Mouse (Mus musculus): Measurements from ENCODE around the gene Sema5a.
A peak's percentile ranks its signal among the peaks of the same experiment; 100 is the strongest.

Sema5a gene

GRCm38 (mm10) chr15:32471480-32472050 lies 227.0 kb downstream of the Sema5a start:
- no peak for DNase-seq

- DNase-seq = no peak
These were observed 236.1 kb downstream of the Sema5a start for GRCm38 (mm10) chr15:32480747-32481146.

GRCm38 (mm10) chr15:32485064-32485964 lies 240.7 kb downstream of the Sema5a start:
- no peak for DNase-seq

GRCm38 (mm10) chr15:32487968-32488367 lies 243.4 kb downstream of the Sema5a start:
- no peak for DNase-seq

- DNase-seq = no peak
These were observed 249.6 kb downstream of the Sema5a start for GRCm38 (mm10) chr15:32494219-32494618.

- no peak for DNase-seq
These were observed 250.3 kb downstream of the Sema5a start for GRCm38 (mm10) chr15:32494899-32495298.

GRCm38 (mm10) chr15:32496880-32497279 lies 252.3 kb downstream of the Sema5a start:
- peak; percentile 92 for DNase-seq

GRCm38 (mm10) chr15:32505941-32506340 lies 261.3 kb downstream of the Sema5a start:
- DNase-seq = no peak

- no peak for DNase-seq
These were observed 263.7 kb downstream of the Sema5a start for GRCm38 (mm10) chr15:32508282-32508681.

- DNase-seq = no peak
These were observed 270.3 kb downstream of the Sema5a start for GRCm38 (mm10) chr15:32514877-32515276.

GRCm38 (mm10) chr15:32517954-32518353 lies 273.3 kb downstream of the Sema5a start:
- no peak for DNase-seq

- DNase-seq = no peak
These were observed 287.9 kb downstream of the Sema5a start for GRCm38 (mm10) chr15:32532539-32532938.

- DNase-seq = peak; percentile 77
These were observed 289.0 kb downstream of the Sema5a start for GRCm38 (mm10) chr15:32533541-32534080.

- no peak for DNase-seq
These were observed 292.3 kb downstream of the Sema5a start for GRCm38 (mm10) chr15:32536755-32537503.

- no peak for DNase-seq
These were observed 292.8 kb downstream of the Sema5a start for GRCm38 (mm10) chr15:32537504-32537792.

- no peak for DNase-seq
These were observed 293.5 kb downstream of the Sema5a start for GRCm38 (mm10) chr15:32538092-32538491.

GRCm38 (mm10) chr15:32542746-32543145 lies 298.1 kb downstream of the Sema5a start:
- no peak for DNase-seq

GRCm38 (mm10) chr15:32543181-32543580 lies 298.6 kb downstream of the Sema5a start:
- DNase-seq = no peak

- DNase-seq = no peak
These were observed 300.8 kb downstream of the Sema5a start for GRCm38 (mm10) chr15:32545455-32545854.

- no peak for DNase-seq
These were observed 302.1 kb downstream of the Sema5a start for GRCm38 (mm10) chr15:32546746-32547145.

- peak; percentile 47 for DNase-seq
These were observed 314.3 kb downstream of the Sema5a start for GRCm38 (mm10) chr15:32558925-32559324.

- no peak for DNase-seq
These were observed 318.0 kb downstream of the Sema5a start for GRCm38 (mm10) chr15:32562600-32562999.

- peak; percentile 67 for DNase-seq
These were observed 323.7 kb downstream of the Sema5a start for GRCm38 (mm10) chr15:32568181-32568857.

All from cerebellum, adult 9-10 months (tissue).